Comparison of ENCODE assay signal across 23 mouse cellular contexts in genomic region chr10:24922977-24923376, GRCm38 (mm10). TPM values are rescaled to one million over a fixed set of nuclear protein-coding genes. Genes with fewer than 3 reads are reported as not detected.
DNase-seq lines count a peak whose midpoint lies in the region; ATAC-seq and TF ChIP-seq lines count a peak whose summit lies in the region.
"Had no signal": no experiment of that assay in that cellular context is flagged by ENCODE, and none has a peak within 500 bp of the region (broad histone marks: within the 10 kb centered on the region; RNA-seq: fewer than 3 reads in every experiment).

No protein-coding gene starts in this region.

- H3K4me3 ChIP-seq in liver, adult 2 months (ENCODE audit: insufficient read depth, low read depth, low read length) = peak overlapping the region; percentile 8; the same call in 1 of the 2 replicates
- H3K4me3 ChIP-seq in liver, embryonic 16.5 days (ENCODE audit: low read depth, low read length) = no peak overlapping the region
- no peak overlapping the region for H3K4me3 ChIP-seq in liver, embryonic 12.5 days
- H3K4me3 ChIP-seq: embryonic facial prominence, embryonic 13.5 days; embryonic facial prominence, embryonic 15.5 days; erythroblast, embryonic 14.5 days; forebrain, embryonic 10.5 days; forebrain, embryonic 12.5 days had no signal

- H3K27ac ChIP-seq in liver, adult 2 months (replicated peaks; ENCODE audit: insufficient read depth, low read depth, low read length) = peak overlapping the region; percentile 97
- no peak overlapping the region for H3K27ac ChIP-seq in liver, embryonic 16.5 days (ENCODE audit: low read length)
- no peak overlapping the region for H3K27ac ChIP-seq in liver, embryonic 12.5 days
- H3K27ac ChIP-seq: embryonic facial prominence, embryonic 15.5 days; forebrain, embryonic 10.5 days; forebrain, embryonic 12.5 days had no signal

- H3K4me1 ChIP-seq in liver, adult 2 months (ENCODE audit: control insufficient read depth, insufficient read depth, low read length) = peaks cover 12% of the 10 kb centered on the region
- H3K4me1 ChIP-seq in liver, embryonic 16.5 days (ENCODE audit: control insufficient read depth, low read depth, low read length) = no peaks in the 10 kb centered on the region
- peaks cover 6% of the 10 kb centered on the region for H3K4me1 ChIP-seq in liver, embryonic 12.5 days

- peak; percentile 45 for ATAC-seq in liver, embryonic 16.5 days (ENCODE audit: low read depth)
- no peak for ATAC-seq in liver, embryonic 12.5 days
- ATAC-seq: forebrain, embryonic 14.5 days; forebrain, embryonic 16.5 days had no signal

- TF ChIP-seq CTCF in liver, adult 2 months (IDR thresholded peaks at IDR 0.05; ENCODE audit: low read depth, low read length) = no peak

- peak overlapping the region; percentile 76 for H3K9ac ChIP-seq in liver, adult 2 months (ENCODE audit: low read depth, low read length)
- H3K9ac ChIP-seq in liver, embryonic 16.5 days (ENCODE audit: low read depth, low read length) = no peak overlapping the region
- H3K9ac ChIP-seq in liver, embryonic 12.5 days = no peak overlapping the region
- H3K9ac ChIP-seq: embryonic facial prominence, embryonic 13.5 days; embryonic facial prominence, embryonic 15.5 days; forebrain, embryonic 12.5 days had no signal

- H3K27me3 ChIP-seq in liver, adult 2 months (ENCODE audit: control insufficient read depth, insufficient read depth, low read length) = no peaks in the 10 kb centered on the region
- no peaks in the 10 kb centered on the region for H3K27me3 ChIP-seq in liver, embryonic 16.5 days (ENCODE audit: control insufficient read depth, insufficient read depth, low read depth, low read length)
- H3K27me3 ChIP-seq in liver, embryonic 12.5 days (replicated peaks) = no peaks in the 10 kb centered on the region
- H3K27me3 ChIP-seq: embryonic facial prominence, embryonic 13.5 days; embryonic facial prominence, embryonic 15.5 days; forebrain, embryonic 12.5 days had no signal

- no peak overlapping the region for H3K4me2 ChIP-seq in liver, embryonic 16.5 days (ENCODE audit: low read depth, low read length)
- H3K4me2 ChIP-seq in liver, embryonic 12.5 days = no peak overlapping the region
- H3K4me2 ChIP-seq: embryonic facial prominence, embryonic 13.5 days; embryonic facial prominence, embryonic 15.5 days; forebrain, embryonic 12.5 days had no signal

- WGBS in liver, adult 2 months = 15% methylated on average over 4 of the region's 4 CpGs
- 63% methylated on average over 4 of the region's 4 CpGs for WGBS in liver, embryonic 16.5 days (ENCODE audit: insufficient replicate concordance)
- 63% methylated on average over 4 of the region's 4 CpGs for WGBS in liver, embryonic 12.5 days (ENCODE audit: insufficient replicate concordance)

- H3K9me3 ChIP-seq in liver, embryonic 16.5 days (replicated peaks; ENCODE audit: control insufficient read depth, low read length) = no peaks in the 10 kb centered on the region
- H3K9me3 ChIP-seq in liver, embryonic 12.5 days (replicated peaks) = no peaks in the 10 kb centered on the region
- H3K9me3 ChIP-seq: embryonic facial prominence, embryonic 13.5 days; embryonic facial prominence, embryonic 15.5 days; forebrain, embryonic 10.5 days; forebrain, embryonic 12.5 days had no signal

- no peak for TF ChIP-seq POLR2A in liver, adult 2 months (IDR thresholded peaks at IDR 0.05; ENCODE audit: extremely low read depth, insufficient read depth, low read length)

- no peaks in the 10 kb centered on the region for H3K79me2 ChIP-seq in liver, adult 2 months (ENCODE audit: control insufficient read depth, insufficient read depth, low read length)

- DNase-seq in liver, adult 2 months (ENCODE audit: extremely low read depth, low read depth, low spot score) = peak; percentile 87
- no peak for DNase-seq in liver
- no peak for DNase-seq in yolk sac, embryonic 10.5 days (ENCODE audit: low spot score)
- DNase-seq: adrenal gland, adult 2 months; adrenal gland, postnatal 10 days; adrenal gland, postnatal 25 days; cerebellum, adult 11 months; cerebellum, adult 18-20 months; cerebellum, adult 8-10 months; cerebellum, adult 9-11 months; cerebellum, postnatal 14 days; cerebellum, postnatal 36 days had no signal

- peaks cover 56% of the 10 kb centered on the region for H3K36me3 ChIP-seq in liver, adult 2 months (ENCODE audit: control insufficient read depth, insufficient read depth, low read length)
- H3K36me3 ChIP-seq in liver, embryonic 16.5 days (ENCODE audit: control insufficient read depth, insufficient read depth) = no peaks in the 10 kb centered on the region; the same call in 1 of the 2 replicates
- H3K36me3 ChIP-seq in liver, embryonic 12.5 days = peaks cover 7% of the 10 kb centered on the region; the same call in 1 of the 2 replicates
- H3K36me3 ChIP-seq: embryonic facial prominence, embryonic 15.5 days had no signal

RNA-seq across cellular contexts. Expression of gene Arg1, which starts 4.3 kb away (rescaled TPM):
- 2,242 and 2,352 TPM in 2 replicates for total RNA-seq in liver, adult 2 months (2014; rRNA removed)
- 513 and 650 TPM in 2 replicates for polyA plus RNA-seq in liver, adult 2 months (2012; rRNA removed)
- 100 and 122 TPM in 2 replicates for polyA plus RNA-seq in liver, embryonic 16.5 days (2015; fragmentation: Nextera tagmentation; extraction: Ambion mirVana)
- 3.6 and 4.0 TPM in 2 replicates for polyA plus RNA-seq in liver, embryonic 12.5 days (2016; fragmentation: Nextera tagmentation; extraction: Ambion mirVana)
- total RNA-seq: adrenal gland, postnatal 25 days; common myeloid progenitor, adult 5-6 weeks; MEL had no signal
- polyA plus RNA-seq: erythroblast, embryonic 14.5 days had no signal

RNA-seq across cellular contexts. Expression of gene Med23, which starts 53.2 kb away (rescaled TPM):
- 7.7 and 9.6 TPM in 2 replicates for total RNA-seq in liver, adult 2 months (2014; rRNA removed)
- polyA plus RNA-seq in liver, adult 2 months (2012; rRNA removed) = 5.5 and 6.2 TPM in 2 replicates
- polyA plus RNA-seq in liver, embryonic 16.5 days (2015; fragmentation: Nextera tagmentation; extraction: Ambion mirVana) = 6.0 and 6.3 TPM in 2 replicates
- polyA plus RNA-seq in liver, embryonic 12.5 days (2016; fragmentation: Nextera tagmentation; extraction: Ambion mirVana) = 11.3 and 11.6 TPM in 2 replicates

Comparison
In these comparisons a context has a peak if more than half of its experiments do, and no peak if none do; other contexts are left out.
1. RNA of gene Arg1, which starts 4.3 kb away (polyA plus RNA-seq): 513 to 650 TPM in liver, adult 2 months and 100 to 122 TPM in liver, embryonic 16.5 days; 3.6 to 4.0 TPM in liver, embryonic 12.5 days; every median in the first group is over 10 times any median in the second.